Mouse (Mus musculus): Measurements from ENCODE around the gene Adamts7. TPM values are rescaled to one million over a fixed set of nuclear protein-coding genes. Genes with fewer than 3 reads are reported as not detected.

The Adamts7 gene
- total and polyA plus RNA-seq, 2 experiments from 2014 or later, result 8.3 to 34.4 TPM

- Histone ChIP-seq H3K9me3 (replicated peaks; ENCODE audit: control insufficient read depth, low read length) (no peaks in the 10 kb centered on the region), H3K27ac (ENCODE audit: low read depth) (no peak overlapping the region), H3K4me1 (ENCODE audit: control insufficient read depth, insufficient read depth) (peaks cover 9% of the 10 kb centered on the region), H3K4me3 (ENCODE audit: low read depth, low read length) (no peak overlapping the region), H3K36me3 (replicated peaks; ENCODE audit: control insufficient read depth, insufficient read depth, low read length) (peaks cover 12% of the 10 kb centered on the region; the same call in 1 of the 2 replicates), H3K4me2 (ENCODE audit: low read depth, low read length) (no peak overlapping the region), H3K9ac (replicated peaks; ENCODE audit: low read depth, low read length) (no peak overlapping the region), H3K27me3 (ENCODE audit: control insufficient read depth, insufficient read depth, low read length) (no peaks in the 10 kb centered on the region)
- ATAC-seq (ENCODE audit: insufficient read depth, low read depth) (no peak; the same call in 1 of the 2 replicates), DNase-seq (ENCODE audit: low spot score) (no peak)
- WGBS, result 63% methylated on average over 10 of the region's 10 CpGs
- no peak for TF ChIP-seq EP300 (IDR thresholded peaks at IDR 0.05; ENCODE audit: low read depth)
- no peak for TF ChIP-seq CTCF (IDR thresholded peaks at IDR 0.05; ENCODE audit: low read depth)
These were observed 72.5 kb downstream of the Adamts7 start for GRCm38 (mm10) chr9:90235258-90235882.

DNA sequence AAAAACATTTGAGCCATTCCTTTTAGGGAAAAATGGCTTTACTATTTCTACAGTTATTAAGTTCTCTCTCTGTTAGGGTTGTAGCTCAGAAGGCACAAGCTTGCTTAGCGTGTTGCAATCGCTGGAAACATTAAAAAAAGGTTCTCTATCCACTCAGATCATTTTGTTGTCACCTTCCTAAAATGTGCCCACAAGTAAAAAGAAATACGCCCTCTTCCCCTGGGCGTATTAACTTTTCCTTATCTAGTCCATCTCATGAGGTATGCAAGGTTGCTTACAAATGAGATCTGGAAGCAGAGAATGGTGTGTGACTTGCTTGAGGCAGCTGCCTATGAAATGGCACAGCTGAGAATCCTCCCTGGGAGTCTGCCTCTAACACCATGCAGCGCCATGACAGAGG, 73.9 kb downstream of the Adamts7 start:
- no peaks in the 10 kb centered on the region for H3K27me3 ChIP-seq (ENCODE audit: control insufficient read depth, insufficient read depth, low read length)
- H3K4me2 ChIP-seq (ENCODE audit: low read depth, low read length), result no peak overlapping the region
- no peaks in the 10 kb centered on the region for H3K9me3 ChIP-seq (replicated peaks; ENCODE audit: control insufficient read depth, low read length)
- no peak for TF ChIP-seq CTCF (IDR thresholded peaks at IDR 0.05; ENCODE audit: low read depth)
- no peak for TF ChIP-seq EP300 (IDR thresholded peaks at IDR 0.05; ENCODE audit: low read depth)
- DNase-seq (ENCODE audit: low spot score) (no peak), ATAC-seq (ENCODE audit: insufficient read depth, low read depth) (no peak)
- H3K9ac ChIP-seq (replicated peaks; ENCODE audit: low read depth, low read length), result no peak overlapping the region
- peaks cover 9% of the 10 kb centered on the region for H3K4me1 ChIP-seq (ENCODE audit: control insufficient read depth, insufficient read depth)
- H3K4me3 ChIP-seq (ENCODE audit: low read depth, low read length), result no peak overlapping the region
- peaks cover 22% of the 10 kb centered on the region; the same call in 1 of the 2 replicates for H3K36me3 ChIP-seq (replicated peaks; ENCODE audit: control insufficient read depth, insufficient read depth, low read length)
- 91% methylated on average over 5 of the region's 5 CpGs for WGBS
- peak overlapping the region; percentile 4; the same call in 1 of the 2 replicates for H3K27ac ChIP-seq (ENCODE audit: low read depth)

GRCm38 (mm10) chr9:90237232-90238062, 74.6 kb downstream of the Adamts7 start:
- 62% methylated on average over 9 of the region's 9 CpGs for WGBS
- no peak for DNase-seq (ENCODE audit: low spot score)
- Histone ChIP-seq H3K4me2 (ENCODE audit: low read depth, low read length) (no peak overlapping the region), H3K4me3 (ENCODE audit: low read depth, low read length) (no peak overlapping the region), H3K27ac (ENCODE audit: low read depth) (peak overlapping the region; percentile 4; the same call in 1 of the 2 replicates), H3K9ac (replicated peaks; ENCODE audit: low read depth, low read length) (no peak overlapping the region), H3K27me3 (ENCODE audit: control insufficient read depth, insufficient read depth, low read length) (no peaks in the 10 kb centered on the region), H3K9me3 (replicated peaks; ENCODE audit: control insufficient read depth, low read length) (no peaks in the 10 kb centered on the region), H3K4me1 (ENCODE audit: control insufficient read depth, insufficient read depth) (peaks cover 11% of the 10 kb centered on the region), H3K36me3 (replicated peaks; ENCODE audit: control insufficient read depth, insufficient read depth, low read length) (peaks cover 22% of the 10 kb centered on the region; the same call in 1 of the 2 replicates)
- no peak for ATAC-seq (ENCODE audit: insufficient read depth, low read depth)
- TF ChIP-seq EP300 (IDR thresholded peaks at IDR 0.05; ENCODE audit: low read depth) (no peak), CTCF (IDR thresholded peaks at IDR 0.05; ENCODE audit: low read depth) (no peak)

GRCm38 (mm10) chr9:90240560-90240959, 77.7 kb downstream of the Adamts7 start:
- Histone ChIP-seq H3K9me3 (replicated peaks; ENCODE audit: control insufficient read depth, low read length) (no peaks in the 10 kb centered on the region), H3K27me3 (ENCODE audit: control insufficient read depth, insufficient read depth, low read length) (no peaks in the 10 kb centered on the region), H3K9ac (replicated peaks; ENCODE audit: low read depth, low read length) (no peak overlapping the region), H3K4me2 (ENCODE audit: low read depth, low read length) (no peak overlapping the region), H3K4me3 (ENCODE audit: low read depth, low read length) (no peak overlapping the region), H3K4me1 (ENCODE audit: control insufficient read depth, insufficient read depth) (0 out of 2 replicates have a peak, but pooled peaks cover 4% of the 10 kb centered on the region), H3K27ac (ENCODE audit: low read depth) (no peak overlapping the region), H3K36me3 (replicated peaks; ENCODE audit: control insufficient read depth, insufficient read depth, low read length) (peaks cover 22% of the 10 kb centered on the region; the same call in 1 of the 2 replicates)
- WGBS, result 79% methylated on average over 4 of the region's 4 CpGs
- no peak for TF ChIP-seq EP300 (IDR thresholded peaks at IDR 0.05; ENCODE audit: low read depth)
- TF ChIP-seq CTCF (IDR thresholded peaks at IDR 0.05; ENCODE audit: low read depth), result no peak
- DNase-seq (ENCODE audit: low spot score) (no peak), ATAC-seq (ENCODE audit: insufficient read depth, low read depth) (no peak)

DNA sequence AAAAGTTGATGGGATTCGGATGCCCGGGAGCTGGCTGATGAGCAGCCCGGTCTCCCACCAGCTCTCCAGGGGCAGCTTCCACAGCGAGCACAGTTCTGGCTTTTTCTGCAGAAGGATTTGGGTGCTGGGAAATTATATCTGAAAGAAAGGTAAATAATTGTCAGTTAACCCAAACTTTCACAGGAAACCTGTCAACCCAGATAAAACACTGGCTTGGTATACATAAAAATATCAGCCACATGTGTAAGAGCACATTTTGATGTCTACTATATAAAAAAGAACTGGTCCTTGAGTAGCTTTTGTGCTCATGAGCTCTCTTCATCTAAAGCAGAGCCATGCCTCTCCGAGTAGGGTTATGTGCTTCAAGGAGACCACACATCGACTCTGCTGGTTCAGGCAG, 78.2 kb downstream of the Adamts7 start:
- DNase-seq (ENCODE audit: low spot score) (no peak), ATAC-seq (ENCODE audit: insufficient read depth, low read depth) (no peak)
- WGBS, result 79% methylated on average over 6 of the region's 6 CpGs
- no peaks in the 10 kb centered on the region for H3K9me3 ChIP-seq (replicated peaks; ENCODE audit: control insufficient read depth, low read length)
- TF ChIP-seq CTCF (IDR thresholded peaks at IDR 0.05; ENCODE audit: low read depth) (no peak), EP300 (IDR thresholded peaks at IDR 0.05; ENCODE audit: low read depth) (no peak)
- no peak overlapping the region for H3K27ac ChIP-seq (ENCODE audit: low read depth)
- no peak overlapping the region for H3K9ac ChIP-seq (replicated peaks; ENCODE audit: low read depth, low read length)
- no peak overlapping the region for H3K4me3 ChIP-seq (ENCODE audit: low read depth, low read length)
- peaks cover 22% of the 10 kb centered on the region; the same call in 1 of the 2 replicates for H3K36me3 ChIP-seq (replicated peaks; ENCODE audit: control insufficient read depth, insufficient read depth, low read length)
- 0 out of 2 replicates have a peak, but pooled peaks cover 3% of the 10 kb centered on the region for H3K4me1 ChIP-seq (ENCODE audit: control insufficient read depth, insufficient read depth)
- no peak overlapping the region for H3K4me2 ChIP-seq (ENCODE audit: low read depth, low read length)
- H3K27me3 ChIP-seq (ENCODE audit: control insufficient read depth, insufficient read depth, low read length), result no peaks in the 10 kb centered on the region
